Mouse (Mus musculus): Measurements from ENCODE around the gene Mrtfb. TPM values are rescaled to one million over a fixed set of nuclear protein-coding genes. Genes with fewer than 3 reads are reported as not detected.

The Mrtfb gene
- total RNA-seq, 2 experiments from 2014 or later: 188 to 193 TPM

DNA sequence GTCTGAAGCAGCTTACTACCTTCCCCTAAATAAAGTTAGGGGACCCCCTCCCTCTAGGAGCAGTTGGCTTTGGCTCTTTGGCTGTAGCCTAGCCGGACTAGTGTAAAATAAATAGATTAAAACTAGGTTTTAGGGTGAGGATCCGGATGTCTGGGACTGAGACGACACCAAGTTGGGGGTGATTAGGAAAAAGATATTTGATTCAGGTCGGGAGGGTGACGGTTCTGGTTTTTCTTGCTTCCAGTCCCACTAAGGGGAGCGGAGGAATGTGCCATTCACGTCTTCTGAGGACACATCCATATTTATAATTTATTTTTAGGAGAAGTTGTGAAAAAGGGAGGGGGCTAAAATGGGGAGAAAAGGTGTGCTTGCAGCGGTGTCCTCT is 192.4 kb downstream of the Mrtfb start:
- H3K4me3 ChIP-seq: peak overlapping the region; percentile 78
- intact Hi-C loops (cut with DNase I): loop anchor here (5.0 kb wide), 4 partner anchors 69 to 179 kb away; no protein-coding TSS in a partner anchor
- no peak for DNase-seq (ENCODE audit: extremely low spot score in 1 of 2, low spot score in 2 of 2)
- peak overlapping the region; percentile 75 for H3K27ac ChIP-seq
- TF ChIP-seq CTCF (IDR thresholded peaks at IDR 0.05): no peak

DNA sequence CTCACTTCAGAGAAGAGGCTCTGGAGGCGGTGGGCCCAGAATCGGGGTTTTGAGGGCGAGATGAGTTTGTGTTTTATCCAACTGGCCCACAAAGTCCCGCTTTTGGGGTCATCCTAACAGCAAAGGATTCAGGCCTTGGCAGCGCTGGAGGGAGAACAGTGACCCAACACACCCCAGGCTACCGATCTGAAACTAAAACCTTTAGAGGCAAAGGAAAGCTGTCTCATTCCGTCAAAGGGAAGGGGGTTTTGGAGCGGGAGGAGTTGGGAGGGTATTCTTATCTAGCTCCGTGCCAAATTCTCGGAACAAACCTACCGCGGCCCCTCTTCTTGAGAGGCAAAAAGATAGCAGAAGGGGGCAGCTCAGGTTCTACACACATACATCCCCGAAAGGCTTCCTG is 193.2 kb downstream of the Mrtfb start:
- intact Hi-C loops (cut with DNase I): loop anchor here (5.0 kb wide), 4 partner anchors 68 to 178 kb away; no protein-coding TSS in a partner anchor
- Histone ChIP-seq H3K4me3 (peak overlapping the region; percentile 78), H3K27ac (no peak overlapping the region)
- TF ChIP-seq CTCF (IDR thresholded peaks at IDR 0.05): no peak
- DNase-seq (ENCODE audit: extremely low spot score in 1 of 2, low spot score in 2 of 2): no peak

DNA sequence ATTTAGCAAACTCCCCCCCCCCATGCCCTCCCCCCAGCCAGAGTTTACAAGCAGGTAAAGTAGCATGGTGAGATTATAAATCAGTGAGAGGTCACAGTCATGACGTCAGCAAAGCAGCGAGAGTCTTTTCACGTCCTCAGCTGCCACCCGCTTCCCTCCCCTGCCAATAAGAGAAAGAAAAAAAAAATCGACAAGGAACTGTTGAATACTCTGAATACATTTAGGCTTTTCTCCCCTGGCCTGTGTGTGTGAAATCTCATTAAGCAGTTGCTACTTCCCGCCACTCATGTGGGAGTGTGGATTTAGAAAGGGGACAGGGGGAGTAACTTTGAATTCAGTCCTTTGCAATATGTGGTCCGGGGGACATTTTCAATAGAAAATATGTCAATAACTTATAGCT is 194.6 kb downstream of the Mrtfb start:
- intact Hi-C loops (cut with DNase I): no loop called here
- no peak for TF ChIP-seq CTCF (IDR thresholded peaks at IDR 0.05)
- DNase-seq (ENCODE audit: extremely low spot score in 1 of 2, low spot score in 2 of 2): no peak
- Histone ChIP-seq H3K27ac (no peak overlapping the region), H3K4me3 (no peak overlapping the region)

DNA sequence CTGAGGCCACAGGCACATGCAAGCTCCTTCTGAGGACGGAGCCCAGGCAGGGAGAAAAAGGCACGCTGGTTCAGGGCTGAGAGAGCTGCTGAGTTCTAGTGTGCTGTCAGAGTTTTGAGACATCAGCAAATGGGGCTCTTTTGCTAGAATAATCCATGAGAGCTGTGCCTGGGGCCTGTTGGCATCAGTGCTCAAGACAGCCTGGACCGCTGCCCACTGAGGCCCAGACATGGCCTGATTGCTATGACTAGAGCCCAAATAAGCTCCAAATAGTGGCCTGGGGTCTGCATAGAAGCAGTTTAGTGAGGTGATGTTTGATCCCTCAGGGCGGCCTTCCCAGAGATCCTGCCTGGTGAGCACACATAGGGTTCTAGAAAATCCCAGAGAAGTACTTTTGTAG is 195.7 kb downstream of the Mrtfb start:
- H3K27ac ChIP-seq: no peak overlapping the region
- intact Hi-C loops (cut with DNase I): no loop called here
- no peak for TF ChIP-seq CTCF (IDR thresholded peaks at IDR 0.05)
- H3K4me3 ChIP-seq: no peak overlapping the region
- no peak for DNase-seq (ENCODE audit: extremely low spot score in 1 of 2, low spot score in 2 of 2)

DNA sequence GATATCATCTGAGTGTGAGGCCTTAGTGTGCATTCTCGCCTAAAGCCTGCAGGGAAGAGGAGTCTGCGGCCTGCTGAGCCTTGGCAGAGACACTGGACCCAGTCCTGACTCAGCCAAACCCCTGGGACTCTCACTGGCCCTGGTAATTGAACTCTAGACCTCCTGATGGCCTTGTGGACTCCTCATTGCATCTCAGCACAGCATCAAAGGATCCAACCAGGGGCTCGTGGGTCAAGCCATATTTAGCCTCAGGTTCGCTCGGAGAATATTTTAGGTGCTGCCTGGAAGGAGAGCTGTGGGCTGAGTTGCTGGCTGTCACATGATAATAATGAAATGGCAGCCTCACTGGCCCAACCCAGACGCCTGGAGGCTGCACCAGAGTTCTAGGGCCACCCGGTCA is 196.4 kb downstream of the Mrtfb start:
- TF ChIP-seq CTCF (IDR thresholded peaks at IDR 0.05): no peak
- intact Hi-C loops (cut with DNase I): no loop called here
- no peak for DNase-seq (ENCODE audit: extremely low spot score in 1 of 2, low spot score in 2 of 2)
- no peak overlapping the region for H3K4me3 ChIP-seq
- H3K27ac ChIP-seq: no peak overlapping the region

DNA sequence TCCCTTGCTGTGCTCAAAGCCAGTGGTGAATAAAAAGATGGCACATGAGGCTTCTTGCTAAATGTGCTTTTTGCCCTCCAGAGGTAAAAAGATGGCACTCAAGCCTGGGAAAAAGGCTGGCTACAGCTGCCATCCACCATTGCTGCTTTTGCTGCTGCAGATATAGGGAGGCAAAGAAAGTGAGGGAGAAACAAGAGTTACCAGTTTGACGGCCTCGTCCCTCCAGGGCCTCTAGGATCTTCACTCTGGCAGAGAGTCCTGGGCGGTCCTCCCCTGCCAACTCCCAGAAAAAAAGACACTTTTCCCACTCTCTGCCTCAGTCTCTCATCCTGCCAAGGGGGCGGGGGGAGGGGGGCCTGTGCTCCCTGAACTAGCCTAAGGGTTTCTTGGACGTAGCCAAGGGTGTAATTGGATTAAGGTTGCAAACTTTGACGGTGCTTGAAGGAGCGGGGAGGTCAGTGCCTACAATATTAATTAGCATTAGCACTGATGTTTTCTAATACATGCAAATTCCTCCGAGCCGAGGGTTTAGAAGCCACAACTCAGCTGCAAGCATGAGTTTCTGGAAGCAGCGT is 197.8 kb downstream of the Mrtfb start:
- no peak overlapping the region for H3K4me3 ChIP-seq
- no peak for DNase-seq (ENCODE audit: extremely low spot score in 1 of 2, low spot score in 2 of 2)
- intact Hi-C loops (cut with DNase I): no loop called here
- TF ChIP-seq CTCF (IDR thresholded peaks at IDR 0.05): no peak
- H3K27ac ChIP-seq: no peak overlapping the region

DNA sequence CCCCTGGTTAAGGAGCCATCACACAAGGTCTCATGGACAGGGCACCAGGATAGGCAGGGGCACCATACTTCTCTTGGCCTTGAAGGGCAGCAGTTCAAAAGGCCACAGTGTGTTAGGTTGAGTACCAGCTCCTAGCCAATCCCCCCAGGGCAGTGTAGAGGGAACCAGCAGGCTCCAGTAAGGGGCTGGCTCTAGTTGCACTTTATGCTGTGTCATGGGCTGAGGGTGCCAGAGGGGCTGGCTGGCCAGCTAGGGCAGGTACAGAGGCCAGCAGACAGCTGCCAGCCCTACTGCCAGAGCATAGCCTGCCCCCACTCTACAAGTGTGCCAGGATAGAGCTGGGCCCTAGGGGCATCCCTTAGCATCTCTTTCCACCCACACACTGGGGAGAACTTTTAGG is 199.3 kb downstream of the Mrtfb start:
- intact Hi-C loops (cut with DNase I): no loop called here
- no peak for TF ChIP-seq CTCF (IDR thresholded peaks at IDR 0.05)
- Histone ChIP-seq H3K27ac (no peak overlapping the region), H3K4me3 (no peak overlapping the region)
- DNase-seq (ENCODE audit: extremely low spot score in 1 of 2, low spot score in 2 of 2): no peak

DNA sequence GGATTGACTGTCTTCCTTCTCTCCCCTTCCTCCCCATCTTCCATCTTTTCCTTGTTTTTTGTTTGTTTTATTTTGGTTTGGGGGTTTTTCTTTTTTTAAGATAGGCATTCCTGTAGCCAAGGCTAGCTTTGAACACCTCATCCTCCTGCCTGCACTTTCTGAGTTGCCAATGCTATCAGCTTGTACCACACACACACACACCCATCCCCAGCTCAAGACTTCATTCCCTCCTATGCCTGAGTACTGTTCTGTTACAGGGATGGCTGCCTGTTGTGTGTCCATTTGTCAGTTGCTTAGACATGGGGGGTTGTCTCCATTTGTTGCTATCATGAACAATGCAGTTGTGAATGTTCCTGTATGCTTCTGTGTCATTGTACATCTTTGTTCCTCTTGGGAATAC is 202.3 kb downstream of the Mrtfb start:
- Histone ChIP-seq H3K27ac (no peak overlapping the region), H3K4me3 (no peak overlapping the region)
- no peak for DNase-seq (ENCODE audit: extremely low spot score in 1 of 2, low spot score in 2 of 2)
- no peak for TF ChIP-seq CTCF (IDR thresholded peaks at IDR 0.05)
- intact Hi-C loops (cut with DNase I): no loop called here

DNA sequence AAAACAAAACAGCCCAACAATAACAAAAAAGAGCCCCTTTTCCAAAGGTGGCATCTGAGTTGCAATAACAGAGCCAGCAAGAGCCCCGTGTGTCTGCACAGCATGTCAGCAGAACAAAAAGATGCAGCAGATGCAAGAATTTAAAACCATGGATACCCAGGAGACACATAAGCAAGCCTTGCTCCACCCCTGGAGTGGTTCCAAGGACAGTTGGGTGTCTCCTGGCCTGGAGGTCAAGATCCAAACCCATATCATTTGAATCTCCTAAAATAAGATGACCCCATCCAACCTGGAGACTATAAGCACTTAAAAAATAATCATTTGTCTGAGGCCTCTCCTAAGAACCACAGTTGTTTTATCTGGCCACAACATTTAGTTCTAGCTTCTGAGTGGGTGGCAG is 203.8 kb downstream of the Mrtfb start:
- DNase-seq (ENCODE audit: extremely low spot score in 1 of 2, low spot score in 2 of 2): no peak
- intact Hi-C loops (cut with DNase I): no loop called here
- Histone ChIP-seq H3K4me3 (no peak overlapping the region), H3K27ac (no peak overlapping the region)
- TF ChIP-seq CTCF (IDR thresholded peaks at IDR 0.05): no peak

DNA sequence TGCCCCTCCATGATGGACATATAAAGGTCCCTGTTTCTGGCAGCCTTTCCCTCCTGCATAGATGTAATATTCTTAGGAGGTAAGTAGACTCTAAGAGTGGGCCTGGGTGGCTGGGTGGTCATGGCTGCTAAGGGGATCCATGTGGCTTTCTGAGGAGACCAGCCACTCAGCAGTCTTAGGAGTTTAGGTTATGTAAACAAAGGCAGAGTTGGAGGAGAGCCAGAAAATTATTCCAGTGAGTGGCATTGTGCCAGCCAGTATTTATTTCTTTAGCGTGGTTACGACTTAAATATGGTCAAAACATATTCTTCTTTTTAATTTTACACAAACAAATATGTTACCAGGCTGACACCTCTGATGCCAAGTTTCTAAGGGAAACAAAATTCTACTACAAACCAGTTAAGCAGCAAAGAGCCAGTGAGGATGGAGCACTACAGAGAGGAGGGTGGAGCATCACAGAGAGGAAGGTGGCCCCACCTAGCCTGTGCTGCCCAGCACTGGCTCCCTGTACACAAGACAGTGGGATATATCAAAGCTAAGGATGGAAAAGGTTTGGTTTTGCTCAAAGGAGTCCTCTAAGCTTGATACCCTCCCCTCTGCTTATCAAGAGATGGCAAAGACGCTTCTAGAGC is 204.6 kb downstream of the Mrtfb start:
- DNase-seq (ENCODE audit: extremely low spot score in 1 of 2, low spot score in 2 of 2): no peak
- intact Hi-C loops (cut with DNase I): no loop called here
- Histone ChIP-seq H3K27ac (no peak overlapping the region), H3K4me3 (no peak overlapping the region)
- no peak for TF ChIP-seq CTCF (IDR thresholded peaks at IDR 0.05)

DNA sequence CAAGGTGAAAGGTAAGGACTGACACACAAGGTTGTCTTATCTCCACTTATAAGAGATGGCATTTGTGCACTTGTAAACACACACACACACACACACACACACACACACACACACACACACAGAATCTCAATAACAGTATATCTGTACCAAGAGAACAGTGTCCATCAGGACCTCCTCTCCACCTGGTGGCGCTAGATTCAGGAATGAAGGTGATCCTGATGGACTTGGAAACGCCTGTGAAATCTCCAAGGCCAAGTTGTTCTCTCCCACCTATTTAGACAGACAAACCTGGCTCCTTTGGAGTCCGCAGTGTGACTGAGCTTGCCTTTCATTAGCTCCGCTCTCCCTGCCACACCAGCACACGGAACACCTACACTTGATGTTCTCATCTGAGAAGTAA is 208.4 kb downstream of the Mrtfb start:
- intact Hi-C loops (cut with DNase I): no loop called here
- no peak for TF ChIP-seq CTCF (IDR thresholded peaks at IDR 0.05)
- Histone ChIP-seq H3K4me3 (no peak overlapping the region), H3K27ac (no peak overlapping the region)
- no peak for DNase-seq (ENCODE audit: extremely low spot score in 1 of 2, low spot score in 2 of 2)

Small RNAs within 50 kb of the gene (microRNA-seq; reads per million reads assigned to microRNA genes)
- gene Mir193b (120 to 193 reads per million in 2 experiments), gene Mir365-1 (1.2 to 4.1 reads per million in 2 experiments)

Other genes with a start within 250 kb of the Mrtfb start
- 10 to 100 TPM; 21.3 to 25.8 TPM for gene Ercc4, start 146.8 kb upstream of the Mrtfb start, total RNA-seq (2021)

Measured in left cerebral cortex, adult 2 months (tissue).